Mouse (Mus musculus) kidney, postnatal 0 days (tissue): ENCODE data around the gene Tent4b. TPM values are rescaled to one million over a fixed set of nuclear protein-coding genes. Genes with fewer than 3 reads are reported as not detected.

Experiments
- ATAC-seq: fragments of 200-750 bp; cut with Nextera tagmentation; replicated peaks from 2 replicates; pipeline ENCODE4 v1.8.0; 2017; ENCODE audit warnings: low read depth, moderate number of reproducible peaks, moderate TSS enrichment, moderate library complexity; ENCODE audit not compliant: low FRiP score
- DNase-seq: peaks from one replicate; pipeline ENCODE4 v3.0.0-alpha.2; 2016; ENCODE audit warnings: low spot score
- H3K27ac ChIP-seq: fragments of 300-500 bp; sonication (generic); 2 replicates; pipeline ENCODE4 v1.5.1; 2014; ENCODE audit warnings: mild to moderate bottlenecking
- H3K27me3 ChIP-seq: fragments of 300-500 bp; sonication (generic); 2 replicates; pipeline ENCODE4 v1.6.1; 2014; ENCODE audit warnings: low read length, mixed read lengths; ENCODE audit not compliant: insufficient read depth
- H3K36me3 ChIP-seq: fragments of 300-500 bp; sonication (generic); 2 replicates; pipeline ENCODE4 v1.6.1; 2014; ENCODE audit warnings: low read length, mixed read lengths; ENCODE audit not compliant: insufficient read depth
- H3K4me1 ChIP-seq: fragments of 300-500 bp; sonication (generic); replicated peaks from 2 replicates; pipeline ENCODE4 v1.6.1; 2014; ENCODE audit warnings: antibody characterized with exemption, low read length, mixed read lengths; ENCODE audit not compliant: insufficient read depth
- H3K4me2 ChIP-seq: fragments of 300-500 bp; sonication (generic); 2 replicates; pipeline ENCODE4 v1.6.1; 2014; ENCODE audit warnings: mild to moderate bottlenecking, low read length, moderate library complexity, mixed read lengths
- H3K4me3 ChIP-seq: fragments of 300-500 bp; sonication (generic); replicated peaks from 2 replicates; pipeline ENCODE4 v1.5.1; 2014; ENCODE audit warnings: low read depth, low read length
- H3K9ac ChIP-seq: fragments of 300-500 bp; sonication (generic); 2 replicates; pipeline ENCODE4 v1.6.1; 2014; ENCODE audit warnings: low read depth, low read length
- H3K9me3 ChIP-seq: fragments of 300-500 bp; sonication (generic); replicated peaks from 2 replicates; pipeline ENCODE4 v1.6.1; 2016; ENCODE audit warnings: low read length, inconsistent platforms, mixed read lengths
- CTCF ChIP-seq: IDR thresholded peaks from 2 replicates; pipeline ENCODE4 v1.5.1; 2016; ENCODE audit warnings: antibody characterized with exemption, low read depth, mild to moderate bottlenecking, moderate library complexity
- WGBS: fragments of 180-500 bp; shearing (Covaris S2); extraction: QIAGEN DNeasy Blood & Tissue Kit; methylation state at CpG from one replicate; pipeline ENCODE4 v1.1.7; 2014; 5-methylcytosine and 5-hydroxymethylcytosine counted together
- polyA plus RNA-seq: library from polyadenylated mRNA; unstranded; fragments of >200 nt; fragmentation: Nextera tagmentation; extraction: Ambion mirVana; gene quantifications from 2 replicates; pipeline ENCODE4 v1.2.1, GENCODE M21; 2015

Tent4b gene
- polyA plus RNA-seq, 1 experiment from 2014 or later: 7.6 TPM

DNA sequence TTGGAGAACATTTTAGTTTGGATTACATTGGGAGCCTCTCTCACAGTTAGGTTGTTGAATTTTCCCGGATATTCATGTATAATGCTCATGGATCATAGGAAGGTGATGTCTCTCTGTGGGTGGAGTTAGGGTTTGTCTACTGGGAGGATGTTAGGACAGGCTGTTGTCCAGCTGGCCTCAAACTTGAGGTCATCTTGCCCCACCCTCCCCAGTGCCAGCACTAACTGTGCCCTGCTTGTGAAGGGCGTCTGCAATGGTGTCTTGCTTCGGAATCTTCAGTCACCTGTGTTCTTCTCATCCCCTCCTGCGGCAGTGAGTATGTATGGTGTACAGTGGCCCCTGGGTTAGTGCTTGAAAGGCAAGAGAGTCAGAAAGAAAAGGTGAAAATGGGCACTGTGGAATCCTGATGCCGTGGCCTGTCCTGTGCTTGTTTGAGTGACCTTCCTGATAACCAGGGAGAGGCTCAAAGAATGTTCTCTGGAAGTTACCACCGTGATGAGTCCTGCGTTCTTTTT is 61.5 kb downstream of the Tent4b start:
- H3K4me3 ChIP-seq: no peak overlapping the region
- no peak for TF ChIP-seq CTCF

GRCm38 (mm10) chr8:88262831-88263635 is 64.0 kb downstream of the Tent4b start:
- Histone ChIP-seq H3K27me3 (no peaks in the 10 kb centered on the region), H3K4me2 (peak overlapping the region; percentile 28; the same call in 1 of the 2 replicates), H3K36me3 (0 out of 2 replicates have a peak, but pooled peaks cover 4% of the 10 kb centered on the region), H3K27ac (peak overlapping the region; percentile 71; the same call in 1 of the 2 replicates), H3K4me3 (no peak overlapping the region), H3K9ac (no peak overlapping the region), H3K9me3 (no peaks in the 10 kb centered on the region), H3K4me1 (0 out of 2 replicates have a peak, but pooled peaks cover 5% of the 10 kb centered on the region)
- TF ChIP-seq CTCF: no peak; the same call in 1 of the 2 replicates
- no peak for ATAC-seq
- peak; percentile 74 for DNase-seq
- WGBS: 32% methylated on average over 14 of the region's 14 CpGs

More for the DNA sequence above, 61.5 kb downstream of the Tent4b start:
- H3K9ac ChIP-seq: no peak overlapping the region
- DNase-seq: no peak
- 92% methylated on average over 7 of the region's 7 CpGs for WGBS
- no peak overlapping the region for H3K4me2 ChIP-seq
- ATAC-seq: no peak
- 0 out of 2 replicates have a peak, but pooled peaks cover 6% of the 10 kb centered on the region for H3K36me3 ChIP-seq
- no peaks in the 10 kb centered on the region for H3K9me3 ChIP-seq
- no peak overlapping the region for H3K27ac ChIP-seq
- no peaks in the 10 kb centered on the region for H3K27me3 ChIP-seq
- H3K4me1 ChIP-seq: 0 out of 2 replicates have a peak, but pooled peaks cover 5% of the 10 kb centered on the region

DNA sequence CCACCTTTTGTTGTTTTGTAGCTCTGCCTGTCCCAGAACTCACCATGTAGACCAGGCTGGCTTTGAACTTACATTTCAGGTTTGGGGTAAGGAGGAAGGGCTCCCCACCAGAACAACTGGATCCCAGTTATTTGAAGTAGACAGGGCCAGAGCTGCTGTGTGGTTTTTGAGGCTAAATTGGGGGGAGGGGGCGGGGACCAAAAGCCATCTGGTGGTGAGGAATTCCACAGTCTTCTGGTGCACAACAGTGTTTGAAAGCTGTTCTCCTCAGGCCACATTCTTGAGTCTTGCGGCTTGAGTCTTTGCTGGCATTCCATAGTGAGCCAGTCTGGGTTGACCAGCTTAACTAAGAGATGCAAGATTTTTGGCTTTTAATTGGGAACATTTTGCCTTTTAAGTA is 66.5 kb downstream of the Tent4b start:
- Histone ChIP-seq H3K4me2 (no peak overlapping the region), H3K4me1 (0 out of 2 replicates have a peak, but pooled peaks cover 5% of the 10 kb centered on the region), H3K27me3 (no peaks in the 10 kb centered on the region), H3K27ac (0 out of 2 replicates have a peak overlapping the region, but pooled peaks have one; percentile 16), H3K9me3 (no peaks in the 10 kb centered on the region), H3K4me3 (no peak overlapping the region), H3K9ac (no peak overlapping the region), H3K36me3 (no peaks in the 10 kb centered on the region)
- peak; percentile 60 for DNase-seq
- no peak for ATAC-seq
- TF ChIP-seq CTCF: no peak
- 8% methylated on average over 2 of the region's 2 CpGs for WGBS

- Histone ChIP-seq H3K27me3 (no peaks in the 10 kb centered on the region), H3K36me3 (no peaks in the 10 kb centered on the region), H3K9ac (no peak overlapping the region), H3K4me1 (0 out of 2 replicates have a peak, but pooled peaks cover 5% of the 10 kb centered on the region), H3K27ac (no peak overlapping the region), H3K9me3 (no peaks in the 10 kb centered on the region), H3K4me2 (no peak overlapping the region), H3K4me3 (no peak overlapping the region)
- 45% methylated on average over 10 of the region's 10 CpGs for WGBS
- ATAC-seq: no peak
- DNase-seq: peak; percentile 84
- TF ChIP-seq CTCF: peak; percentile 94
These were observed 67.3 kb downstream of the Tent4b start for GRCm38 (mm10) chr8:88266170-88266800.

- no peak for TF ChIP-seq CTCF
- H3K4me2 ChIP-seq: no peak overlapping the region
- H3K27me3 ChIP-seq: no peaks in the 10 kb centered on the region
- H3K4me3 ChIP-seq: no peak overlapping the region
- 0 out of 2 replicates have a peak, but pooled peaks cover 5% of the 10 kb centered on the region for H3K4me1 ChIP-seq
- WGBS: 78% methylated on average over 14 of the region's 14 CpGs
- no peaks in the 10 kb centered on the region for H3K9me3 ChIP-seq
- DNase-seq (no peak), ATAC-seq (no peak)
- no peak overlapping the region for H3K9ac ChIP-seq
- H3K36me3 ChIP-seq: no peaks in the 10 kb centered on the region
- no peak overlapping the region for H3K27ac ChIP-seq
These were observed 67.9 kb downstream of the Tent4b start for GRCm38 (mm10) chr8:88266801-88267403.
